Mouse (Mus musculus) spleen, adult 2 months (tissue): ENCODE measurements around the gene Fam83e.

Experiments used
- CTCF ChIP-seq: fragments of 200-500 bp; IDR thresholded peaks from 2 replicates; pipeline ENCODE4 v1.5.1; 2011; ENCODE audit warnings: mild to moderate bottlenecking, inconsistent platforms; ENCODE audit not compliant: insufficient read depth, insufficient read length, insufficient replicate concordance; ENCODE audit errors: extremely low read depth
- POLR2A ChIP-seq: fragments of 200-500 bp; IDR thresholded peaks from 2 replicates; pipeline ENCODE4 v1.6.1; 2011; ENCODE audit warnings: low read depth, low read length, inconsistent platforms

- no peak for TF ChIP-seq CTCF
- no peak for TF ChIP-seq POLR2A
Observed at GRCm38 (mm10) chr7:45765995-45766394, 45.0 kb downstream of the Fam83e start.
